Mouse (Mus musculus) thymus, postnatal 14 days (tissue): Measurements from ENCODE around the gene Lrcol1.

Experiments used
- DNase-seq: peaks from one replicate; pipeline ENCODE4 v3.0.0; 2021

The Lrcol1 gene

GRCm38 (mm10) chr5:110344524-110344923 lies at the start of gene Lrcol1:
TSS of gene Lrcol1 (plus strand) at chr5:110344730.
- no peak for DNase-seq

- no peak for DNase-seq
Measured at GRCm38 (mm10) chr5:110296637-110297036, 47.9 kb upstream of the Lrcol1 start.

- no peak for DNase-seq
Measured at GRCm38 (mm10) chr5:110300591-110300990, 43.9 kb upstream of the Lrcol1 start.

GRCm38 (mm10) chr5:110308861-110309260 lies 35.7 kb upstream of the Lrcol1 start:
- no peak for DNase-seq

- no peak for DNase-seq
Measured at GRCm38 (mm10) chr5:110313127-110313526, 31.4 kb upstream of the Lrcol1 start.

GRCm38 (mm10) chr5:110330508-110330907 lies 14.0 kb upstream of the Lrcol1 start:
- no peak for DNase-seq

GRCm38 (mm10) chr5:110338792-110339191 lies 5.7 kb upstream of the Lrcol1 start:
- no peak for DNase-seq

- peak; percentile 42 for DNase-seq
Measured at GRCm38 (mm10) chr5:110342648-110343284, 1.8 kb upstream of the Lrcol1 start, which contains the start of gene P2rx2. TSS of gene P2rx2 (minus strand) at chr5:110343212.

GRCm38 (mm10) chr5:110345553-110345952 lies 1.0 kb downstream of the Lrcol1 start:
- no peak for DNase-seq

GRCm38 (mm10) chr5:110347006-110347405 lies 2.5 kb downstream of the Lrcol1 start:
- no peak for DNase-seq

- DNase-seq = peak; percentile 50
Measured at GRCm38 (mm10) chr5:110354716-110355115, 10.2 kb downstream of the Lrcol1 start.

GRCm38 (mm10) chr5:110357531-110358179 lies 13.1 kb downstream of the Lrcol1 start:
- DNase-seq = peak; percentile 79

GRCm38 (mm10) chr5:110361465-110361864 lies 16.9 kb downstream of the Lrcol1 start:
- no peak for DNase-seq

- no peak for DNase-seq
Measured at GRCm38 (mm10) chr5:110362813-110363178, 18.3 kb downstream of the Lrcol1 start.

GRCm38 (mm10) chr5:110363179-110363821 lies 18.8 kb downstream of the Lrcol1 start:
- peak; percentile 86 for DNase-seq

GRCm38 (mm10) chr5:110363822-110364545 lies 19.5 kb downstream of the Lrcol1 start:
- no peak for DNase-seq

GRCm38 (mm10) chr5:110376802-110377433 lies 32.4 kb downstream of the Lrcol1 start:
- peak; percentile 75 for DNase-seq

GRCm38 (mm10) chr5:110378181-110378583 lies 33.7 kb downstream of the Lrcol1 start:
- DNase-seq = no peak

- no peak for DNase-seq
Measured at GRCm38 (mm10) chr5:110379086-110379485, 34.6 kb downstream of the Lrcol1 start.

- DNase-seq = no peak
Measured at GRCm38 (mm10) chr5:110379823-110380222, 35.3 kb downstream of the Lrcol1 start.

- no peak for DNase-seq
Measured at GRCm38 (mm10) chr5:110384491-110384890, 40.0 kb downstream of the Lrcol1 start.

- no peak for DNase-seq
Measured at GRCm38 (mm10) chr5:110385263-110385662, 40.7 kb downstream of the Lrcol1 start.
